Mouse (Mus musculus) kidney, postnatal 14 days (tissue): ENCODE measurements around the gene Adh5.
A peak's percentile ranks its signal among the peaks of the same experiment; 100 is the strongest.

ENCODE experiments used
- DNase-seq: peaks from one replicate; pipeline ENCODE4 v3.0.0; 2022; ENCODE audit warnings: mixed read lengths

The Adh5 gene

DNA sequence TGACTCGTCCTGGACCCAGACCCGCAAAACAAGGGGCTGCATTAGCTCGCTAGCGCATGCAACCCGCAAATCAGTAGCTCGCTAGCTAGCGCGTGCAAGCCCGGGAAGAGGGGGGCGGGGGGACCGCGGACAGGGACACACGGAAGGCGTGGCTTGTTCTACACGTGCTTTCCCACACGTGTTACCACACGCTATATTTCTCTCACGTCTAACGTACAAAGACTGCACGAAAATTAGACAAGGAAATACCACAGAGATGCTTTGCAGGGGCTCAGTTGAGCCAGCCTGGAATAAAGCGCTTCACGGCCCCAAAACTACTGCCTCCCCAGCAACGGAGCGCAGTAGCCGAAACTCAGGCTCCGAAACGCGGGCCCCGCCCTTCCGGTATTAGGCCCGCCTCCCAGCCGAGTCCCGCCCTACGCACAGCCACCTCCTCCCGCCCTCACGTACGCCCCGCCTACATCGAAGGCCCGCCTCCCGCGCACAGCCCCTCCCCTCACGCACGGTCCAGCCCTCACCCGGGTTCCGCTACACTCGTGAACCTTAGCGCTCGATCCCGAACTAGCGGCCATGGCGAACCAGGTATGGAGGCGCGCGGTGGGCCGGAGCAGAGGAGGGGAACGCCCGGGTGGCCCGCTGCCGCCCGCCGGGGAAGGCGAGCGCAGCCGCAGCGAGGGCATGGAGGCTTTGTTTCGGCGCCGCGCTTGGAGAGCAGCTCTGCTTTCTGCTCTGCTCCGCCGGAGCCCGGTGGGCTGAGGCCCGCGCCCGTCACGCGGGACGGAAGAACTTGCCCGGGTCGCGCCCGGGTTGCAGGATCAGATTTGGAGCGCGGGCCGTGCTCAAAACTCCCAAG, at the start of gene Adh5:
TSS of gene Adh5 (plus strand) at position 482 of the 853 bp plus-strand sequence.
- DNase-seq = peak; percentile 94

DNA sequence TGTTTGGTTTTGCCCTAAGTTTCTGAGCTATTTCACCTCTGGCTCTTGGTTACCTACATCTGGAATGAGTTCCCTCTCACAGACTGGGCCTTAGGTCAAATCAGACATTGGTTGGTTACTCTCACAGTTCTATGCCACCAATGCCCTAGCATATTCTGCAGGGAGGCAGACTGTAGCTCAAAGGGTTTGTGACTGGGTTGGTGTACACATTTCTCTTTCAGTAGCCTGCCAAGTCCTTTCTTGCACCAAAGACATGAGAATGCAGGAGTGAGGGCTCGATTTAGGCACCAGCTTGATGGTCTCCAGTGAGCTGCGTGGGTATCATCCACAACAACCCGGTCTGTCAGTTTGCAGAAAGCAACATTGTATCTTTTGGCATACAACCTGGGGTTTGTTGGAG, 38.0 kb upstream of the Adh5 start:
- no peak for DNase-seq

DNA sequence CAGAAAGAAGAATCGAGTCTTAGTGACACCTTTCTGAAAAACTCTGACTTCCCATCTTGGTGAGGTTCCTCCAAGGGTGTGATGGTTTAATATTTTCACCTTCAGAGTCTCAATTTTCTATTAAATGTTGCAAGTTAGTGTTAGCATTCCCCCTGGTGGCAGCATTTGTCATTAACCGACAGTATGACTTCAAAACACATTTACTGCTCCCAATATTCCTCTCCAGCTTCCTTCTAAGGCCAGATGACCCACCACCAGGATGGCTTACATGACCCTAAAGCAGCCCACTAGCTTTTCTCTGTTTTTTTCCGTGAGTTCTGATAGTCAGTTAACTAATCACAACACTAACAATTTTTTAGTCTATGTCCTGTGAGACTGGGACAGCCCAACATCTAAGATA, 37.6 kb upstream of the Adh5 start:
- DNase-seq = peak; percentile 74

DNA sequence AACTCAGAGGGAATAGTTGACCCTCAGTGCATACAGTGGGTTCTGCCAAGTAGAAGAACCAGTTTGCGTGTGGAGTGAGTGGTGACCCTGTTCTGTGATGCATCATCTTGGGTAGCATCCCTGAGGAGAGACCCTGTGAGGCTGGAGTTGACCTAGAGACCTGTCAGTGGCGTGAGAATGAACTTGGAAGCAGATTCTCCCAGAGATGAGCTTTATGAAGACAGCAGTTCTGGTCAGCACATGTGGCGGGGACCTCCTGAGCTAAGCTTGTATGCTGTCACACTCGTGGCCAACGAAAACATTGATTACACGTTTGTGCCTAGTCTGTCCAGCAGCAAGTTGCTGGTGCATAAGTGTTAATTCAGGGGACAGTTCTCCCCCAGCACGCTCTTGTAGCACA, 37.1 kb upstream of the Adh5 start:
- peak; percentile 41 for DNase-seq

DNA sequence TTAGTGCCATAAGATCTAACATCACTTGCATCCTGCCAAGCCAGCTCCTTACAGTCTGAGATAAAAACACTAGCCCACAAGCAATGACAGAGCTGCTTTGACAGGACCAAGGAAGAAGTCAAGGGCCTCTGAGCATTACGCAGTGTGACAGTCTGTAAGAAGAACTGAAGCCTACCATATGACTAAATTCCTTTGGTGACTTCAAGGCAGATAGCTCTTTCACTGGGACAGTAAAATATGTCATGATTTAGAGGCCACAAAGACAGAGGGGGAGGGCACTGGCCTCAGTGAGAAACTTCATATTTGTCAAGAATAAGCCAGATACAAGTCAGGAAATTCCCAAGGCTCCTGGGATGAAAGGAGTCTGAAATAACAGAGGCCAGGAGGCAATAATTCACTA, 35.0 kb upstream of the Adh5 start:
- peak; percentile 58 for DNase-seq

DNA sequence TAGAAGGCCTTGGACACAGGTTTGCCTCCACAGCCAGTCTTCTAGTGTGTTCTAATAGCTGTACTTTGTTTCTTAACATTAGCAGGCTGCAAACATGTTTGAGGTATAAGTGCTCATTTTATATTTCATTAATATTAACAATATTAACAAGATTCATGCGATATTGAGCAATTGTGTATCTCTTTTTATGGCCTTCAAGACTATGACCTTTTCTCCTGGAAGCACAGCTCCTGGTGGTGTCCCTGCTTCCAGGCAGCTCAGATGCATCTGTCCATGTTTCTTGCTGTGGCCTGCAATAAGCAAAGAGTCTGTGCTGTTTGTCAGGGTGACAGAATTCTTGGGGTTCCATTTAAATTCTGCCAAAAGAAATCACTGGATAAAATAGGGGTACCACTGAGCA, 33.3 kb upstream of the Adh5 start:
- DNase-seq = no peak

DNA sequence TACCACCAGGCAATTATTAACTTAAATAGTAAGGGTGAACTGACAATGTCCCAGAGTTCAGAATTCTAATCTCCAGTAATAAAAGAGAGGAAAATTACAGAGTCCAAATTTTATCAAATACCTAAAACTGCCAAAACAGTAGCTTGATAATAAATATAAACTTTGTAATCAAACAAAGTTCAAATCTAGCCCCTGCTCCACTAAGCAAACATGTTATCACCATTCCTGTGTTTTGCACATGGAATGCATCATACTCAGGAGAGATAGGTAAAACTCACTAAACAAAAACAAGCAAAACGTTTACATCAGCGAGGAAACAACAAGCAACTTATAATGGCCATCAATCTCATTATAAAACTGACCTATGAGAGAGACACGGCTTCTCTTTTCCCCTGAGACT, 32.7 kb upstream of the Adh5 start:
- DNase-seq = no peak

DNA sequence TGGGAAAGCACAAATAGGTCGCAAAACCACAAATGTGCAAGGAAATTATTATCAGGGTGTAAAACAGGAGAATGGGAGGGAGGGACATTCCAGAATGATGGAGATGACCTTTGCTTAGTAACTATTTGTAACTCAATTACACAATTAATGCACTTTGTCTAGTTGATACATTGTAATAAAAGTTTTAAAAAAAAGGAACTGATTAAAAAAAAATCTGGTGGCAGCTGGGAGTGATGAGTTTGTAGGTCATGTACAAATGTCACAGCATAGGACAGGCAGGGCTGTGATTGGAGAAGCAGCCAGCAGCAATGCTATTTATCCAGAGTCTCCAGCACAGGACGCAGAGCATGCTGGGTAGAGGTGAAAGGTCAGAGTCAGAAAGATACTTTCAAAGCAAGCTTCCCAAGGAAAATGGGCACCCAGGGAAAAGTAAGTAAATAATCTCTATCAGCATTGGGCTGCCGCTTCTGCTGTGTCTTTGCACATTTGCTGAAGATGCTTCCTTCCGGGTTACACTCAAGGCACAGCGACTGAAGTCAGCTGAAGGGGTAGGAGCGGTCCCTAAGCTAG, 27.7 kb upstream of the Adh5 start, which contains the start of gene Adh4:
TSS of gene Adh4 (plus strand) at position 346 of the 570 bp plus-strand sequence.
- peak; percentile 49 for DNase-seq

DNA sequence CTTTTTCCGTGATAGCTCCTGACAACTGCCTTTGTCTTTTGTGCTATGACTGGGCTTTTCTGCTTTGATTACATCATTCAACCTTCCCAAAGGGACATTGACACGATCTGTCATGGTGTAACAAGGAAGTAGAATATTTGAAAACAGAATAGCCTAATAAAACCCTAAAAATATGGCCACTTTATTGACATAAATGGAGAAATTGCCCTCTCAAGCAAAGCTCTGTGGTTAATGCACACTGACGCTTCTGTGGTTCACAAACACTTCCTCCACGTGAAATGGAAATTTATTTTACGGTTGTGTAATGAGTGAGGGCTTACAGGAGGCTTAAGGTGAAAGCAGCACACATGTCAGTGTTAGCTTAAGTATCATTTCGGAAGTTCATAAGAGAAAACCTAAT, 23.5 kb upstream of the Adh5 start:
- no peak for DNase-seq

DNA sequence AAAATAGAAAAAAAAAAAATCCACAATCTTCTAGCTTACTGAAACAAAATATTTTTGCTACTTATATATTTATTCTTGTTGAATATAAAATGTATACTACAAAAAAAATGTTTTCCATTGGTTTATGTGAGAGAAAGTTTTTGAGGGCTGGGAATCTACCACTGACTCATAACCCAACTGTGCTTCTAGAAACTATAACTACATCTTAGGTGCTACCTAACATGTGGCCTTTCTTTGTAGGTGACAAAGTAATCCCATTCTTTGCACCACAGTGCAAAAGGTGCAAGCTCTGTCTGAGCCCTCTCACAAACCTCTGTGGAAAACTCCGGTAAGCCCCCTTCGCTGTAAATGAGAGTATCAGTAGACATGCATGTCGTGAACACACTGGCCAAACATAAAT, 22.5 kb upstream of the Adh5 start:
- DNase-seq = no peak

DNA sequence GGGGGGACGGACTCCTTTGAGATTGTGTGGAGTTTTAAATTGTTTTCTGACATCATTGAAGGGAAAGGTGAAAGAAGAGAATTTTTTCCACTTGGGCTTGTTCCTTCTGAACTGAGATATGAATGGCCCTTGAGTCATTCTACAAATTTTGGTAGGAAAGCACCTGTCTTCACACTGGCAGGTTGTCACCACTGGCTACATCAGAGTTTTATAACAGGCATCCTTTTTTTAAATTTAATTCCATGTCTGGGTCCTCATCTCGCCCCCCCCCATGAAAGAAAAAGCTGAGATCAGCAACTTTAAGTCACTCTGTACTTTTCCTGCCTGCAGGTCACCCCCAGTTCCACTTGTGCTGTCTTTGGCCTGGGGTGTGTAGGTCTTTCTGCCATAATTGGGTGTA, 19.2 kb upstream of the Adh5 start:
- DNase-seq = no peak

DNA sequence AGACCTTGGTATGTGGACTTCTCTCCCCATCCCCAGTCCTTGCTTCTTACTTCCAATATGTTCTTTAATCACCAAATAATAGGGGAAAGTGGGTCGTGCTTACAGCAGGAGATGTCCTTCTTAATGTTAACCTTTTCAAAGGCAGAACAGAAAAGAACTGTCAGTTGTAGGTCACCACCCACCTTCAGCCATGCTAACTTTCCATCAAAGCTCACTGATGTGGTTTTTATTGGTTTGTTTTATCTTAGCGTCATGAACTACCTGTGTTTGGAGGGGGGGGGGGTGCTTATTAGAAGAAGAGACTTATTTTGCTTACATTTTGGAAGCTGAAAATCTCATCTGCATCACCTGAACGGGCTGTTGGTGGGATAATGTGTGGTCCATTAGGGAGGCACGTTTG, 18.6 kb upstream of the Adh5 start:
- DNase-seq = no peak

DNA sequence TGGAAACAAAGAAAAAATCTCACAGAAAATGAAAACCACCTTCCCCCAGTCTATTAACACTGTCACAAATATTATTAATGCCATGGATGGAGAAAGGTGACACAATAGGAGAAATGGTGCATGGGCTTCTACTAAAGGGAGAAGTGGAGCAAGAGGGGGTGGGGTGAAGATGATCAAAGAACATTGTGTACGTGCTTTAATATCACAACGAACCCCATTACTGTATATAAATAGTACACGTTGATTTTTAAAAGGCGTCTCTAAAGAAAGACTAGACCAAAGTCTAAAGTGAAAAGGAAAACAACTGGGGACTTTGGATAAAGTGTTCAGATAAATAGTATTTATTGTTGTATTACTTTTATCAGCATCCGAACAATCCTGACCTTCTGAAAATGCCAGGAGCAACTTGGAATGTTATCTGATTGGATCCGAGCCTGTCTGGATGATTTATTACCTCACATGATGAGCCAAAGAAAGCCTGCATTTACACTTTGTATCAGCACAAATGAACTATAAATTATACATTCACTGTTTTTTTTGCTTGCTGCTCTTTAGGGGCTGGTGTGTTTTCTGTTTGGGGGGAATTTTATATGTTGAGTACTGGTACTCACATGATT, 12.4 kb upstream of the Adh5 start:
- DNase-seq = no peak

DNA sequence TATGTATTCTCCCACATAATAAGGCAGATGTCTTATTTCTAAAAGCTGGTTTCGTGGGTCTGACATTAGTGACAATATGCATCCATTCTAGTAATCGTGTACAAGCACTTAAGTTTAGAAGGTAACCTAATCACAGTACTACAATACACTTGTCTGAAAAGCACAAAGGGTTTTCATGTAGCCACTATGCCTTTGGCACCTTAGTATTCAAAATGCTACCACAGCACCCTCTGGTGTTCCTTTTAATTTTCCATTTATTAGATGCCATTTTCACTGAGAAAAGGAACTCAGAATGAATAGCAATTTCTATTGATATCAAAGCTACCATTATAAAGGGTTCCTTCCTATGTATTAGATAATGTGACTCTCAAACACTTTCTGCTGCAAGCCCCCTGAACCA, 11.1 kb upstream of the Adh5 start:
- peak; percentile 37 for DNase-seq

DNA sequence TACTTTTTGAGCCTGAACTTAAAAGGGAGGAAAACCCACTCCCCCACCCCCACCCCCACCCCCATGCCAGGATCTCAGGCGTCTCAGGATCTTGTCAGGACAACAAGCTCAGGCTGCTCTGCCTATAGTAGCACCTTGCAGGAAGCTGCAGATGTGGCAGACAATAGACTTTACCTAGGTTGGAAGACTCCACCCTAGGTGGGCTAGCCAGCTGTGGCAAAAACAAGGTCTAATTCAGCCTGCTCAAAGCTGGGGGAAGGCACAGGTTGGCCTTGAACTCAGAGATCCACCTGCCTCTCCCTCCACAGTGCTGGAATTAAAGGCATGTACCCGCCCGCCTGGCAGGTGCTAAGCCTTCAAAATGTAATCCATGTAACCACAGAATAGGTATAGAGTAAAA, 4.2 kb upstream of the Adh5 start:
- no peak for DNase-seq

DNA sequence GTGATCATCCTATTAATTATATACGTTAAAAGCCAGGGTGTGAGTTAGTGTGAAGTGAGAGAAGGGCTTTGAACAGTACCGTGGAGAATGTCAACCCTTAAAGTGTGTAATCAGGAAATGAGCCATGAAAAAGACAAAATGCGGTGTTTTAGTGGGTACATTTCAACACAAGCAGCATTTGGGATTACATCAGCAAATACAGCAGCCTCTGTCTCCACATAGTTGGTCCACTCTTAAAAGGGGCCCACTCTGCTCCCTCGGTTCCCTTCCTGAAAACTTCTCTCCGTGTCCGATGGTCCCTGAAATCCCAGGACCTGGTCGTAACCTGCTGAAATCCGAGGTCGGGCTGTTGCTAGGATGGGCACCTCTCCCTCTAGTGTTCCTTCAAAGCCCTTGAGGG, 690 bp upstream of the Adh5 start:
- DNase-seq = no peak

DNA sequence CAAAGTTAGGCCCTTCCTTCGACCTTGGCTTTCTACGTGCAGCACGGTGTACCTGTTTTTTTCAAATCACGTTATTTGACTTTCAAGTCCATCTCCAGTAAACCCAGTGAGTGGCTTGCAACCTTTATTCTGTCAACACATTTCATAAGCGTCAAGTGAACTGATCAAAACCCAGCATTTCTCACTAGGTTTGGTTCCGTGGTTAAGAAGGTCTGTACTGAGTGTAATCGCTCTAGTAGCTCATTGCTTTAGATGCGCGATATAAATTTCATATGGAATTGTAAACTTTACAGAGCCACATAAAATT, 525 bp downstream of the Adh5 start:
- DNase-seq = no peak

DNA sequence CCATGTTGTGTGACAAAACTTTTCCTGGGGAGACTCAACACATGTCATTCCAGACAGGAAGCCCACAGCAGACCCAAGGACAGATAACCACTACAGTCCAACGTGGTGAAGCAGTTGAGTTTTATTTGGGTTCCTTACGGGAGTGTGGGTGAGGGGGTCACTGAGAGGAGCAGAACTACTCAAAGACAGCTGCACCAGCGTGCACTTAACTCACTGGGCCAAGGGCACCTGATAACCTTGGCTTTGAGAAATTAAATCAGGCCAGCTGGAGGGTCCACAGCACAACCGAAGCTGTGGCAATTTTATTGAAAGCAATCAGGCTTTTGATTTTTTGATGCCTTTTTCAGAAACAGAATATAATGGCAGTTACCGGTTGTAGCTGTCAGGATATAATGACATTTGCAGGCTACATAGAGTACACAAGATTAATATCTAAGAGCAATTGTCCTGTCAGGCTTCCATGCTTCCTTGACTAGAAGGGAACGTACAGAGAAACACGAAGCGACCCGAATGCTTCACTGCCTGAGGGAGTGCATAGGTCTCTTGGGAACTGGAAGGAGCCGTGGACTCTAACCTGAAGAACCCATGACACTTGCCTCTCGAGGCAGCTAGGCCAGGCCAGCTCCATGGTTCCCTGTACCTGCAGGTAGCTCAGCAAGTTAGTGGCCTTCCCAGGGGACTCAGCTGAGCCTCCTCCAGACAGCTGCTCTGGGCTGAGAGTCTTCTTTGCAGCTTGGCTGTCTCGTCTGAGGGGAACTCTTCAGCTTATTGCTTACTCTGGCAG, 5.4 kb downstream of the Adh5 start:
- DNase-seq = peak; percentile 66

DNA sequence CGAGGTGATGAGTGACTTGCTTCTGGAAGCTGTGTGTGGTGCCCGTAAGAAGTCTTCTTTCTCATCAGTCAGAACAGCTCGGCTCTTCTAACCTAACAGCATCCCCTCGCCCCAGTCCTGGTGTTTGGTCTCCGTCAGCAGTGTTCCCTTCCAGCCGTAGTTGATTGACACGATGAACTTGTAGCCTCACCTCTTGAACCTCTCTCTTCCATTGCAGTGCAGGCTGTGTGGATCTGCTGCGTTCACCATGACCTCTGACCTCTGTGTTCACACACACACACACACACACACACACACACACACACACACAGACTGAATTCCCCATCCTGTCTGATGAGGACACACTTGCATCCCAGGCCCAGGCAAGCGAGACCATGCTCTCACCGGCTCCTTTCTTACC, 9.3 kb downstream of the Adh5 start:
- no peak for DNase-seq

DNA sequence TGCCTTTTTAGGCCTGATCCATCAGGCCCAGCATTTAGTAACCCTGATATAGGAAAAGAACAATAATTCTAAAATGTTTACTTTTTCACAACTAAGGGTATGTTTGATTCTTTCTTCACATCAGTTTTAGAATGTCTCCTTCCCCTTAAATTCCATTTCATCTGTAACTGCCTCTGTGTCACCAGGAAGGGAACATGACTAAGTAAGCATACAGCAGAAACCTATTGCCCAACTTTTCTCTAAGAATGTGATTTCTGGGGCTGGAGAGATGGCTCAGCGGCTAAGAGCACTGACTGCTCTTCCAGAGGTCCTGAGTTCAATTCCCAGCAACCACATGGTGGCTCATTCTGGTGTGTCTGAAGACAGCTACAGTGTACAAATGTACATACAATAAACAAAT, 11.3 kb downstream of the Adh5 start:
- DNase-seq = no peak

DNA sequence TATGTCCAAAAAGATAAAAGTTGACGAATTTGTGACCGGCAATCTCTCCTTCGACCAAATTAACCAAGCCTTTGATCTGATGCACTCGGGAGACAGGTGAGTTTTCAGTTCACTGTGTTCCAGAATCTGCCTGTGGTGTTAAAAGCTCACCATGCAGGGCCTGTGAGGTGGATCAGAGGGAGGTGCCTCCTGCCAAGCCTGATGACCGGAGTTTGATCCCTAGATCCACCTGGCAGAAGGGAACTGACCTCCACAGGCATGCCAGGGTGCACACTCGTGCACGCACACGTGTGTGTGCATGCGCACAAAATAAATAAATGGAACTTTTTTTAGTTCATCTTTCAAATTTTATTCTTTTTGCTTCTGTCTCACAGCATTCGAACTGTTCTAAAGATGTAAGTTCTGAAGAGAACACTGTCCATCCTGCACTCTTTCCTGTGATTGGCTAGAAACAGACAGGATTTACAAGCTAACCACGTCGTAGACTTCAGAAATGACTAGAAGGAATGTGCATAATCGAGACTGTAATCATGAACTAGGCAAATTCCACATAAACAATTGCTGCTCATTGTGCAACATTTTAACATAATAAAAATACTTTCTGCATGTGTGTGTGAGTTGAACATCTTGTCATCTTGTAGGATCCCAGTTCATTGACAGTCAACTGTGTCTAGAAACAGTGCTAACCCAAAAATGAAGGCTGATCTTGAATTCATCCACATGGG, 12.0 kb downstream of the Adh5 start:
- DNase-seq = no peak

DNA sequence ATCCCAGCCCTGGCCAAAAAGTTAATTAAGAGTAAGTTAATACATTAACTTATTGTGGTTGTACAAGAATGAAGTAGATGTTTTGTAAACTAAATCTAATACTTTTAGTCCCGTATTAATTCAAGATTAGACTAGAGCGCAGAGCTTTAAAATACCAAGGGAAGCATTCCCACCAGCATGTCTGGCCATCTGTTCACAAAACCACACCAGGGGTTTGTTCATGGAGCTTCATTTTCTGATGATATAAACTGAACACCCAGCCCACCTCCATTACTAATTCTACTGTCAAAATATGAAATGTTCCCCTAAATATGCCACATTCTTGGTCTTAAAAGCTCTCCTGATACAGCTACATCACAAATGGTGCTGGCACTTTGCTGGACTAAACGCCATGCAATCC, 15.5 kb downstream of the Adh5 start:
- no peak for DNase-seq

DNA sequence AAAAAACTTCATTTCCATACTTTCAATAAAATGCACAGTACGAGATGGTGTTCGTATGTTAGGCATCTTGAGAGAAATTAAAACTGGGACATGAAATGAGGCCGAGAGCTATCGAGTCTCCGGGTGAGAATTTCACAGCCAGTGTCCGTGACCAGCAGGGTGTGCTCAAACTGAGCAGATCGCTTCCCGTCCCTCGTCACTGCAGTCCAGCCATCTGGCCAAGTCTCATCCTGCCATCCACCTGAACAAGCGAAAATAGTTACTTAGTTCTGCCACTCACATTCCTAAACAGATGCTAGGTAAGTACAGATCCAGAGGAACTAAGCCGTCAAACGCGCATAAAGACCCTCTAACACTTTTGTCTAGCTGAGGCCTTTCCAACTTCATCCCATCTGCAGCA, 17.4 kb downstream of the Adh5 start:
- DNase-seq = no peak
